Mouse (Mus musculus) limb, embryonic 10.5 days (tissue): ENCODE results near the gene Msn. TPM values are rescaled to one million over a fixed set of nuclear protein-coding genes. Genes with fewer than 3 reads are reported as not detected.
A peak's percentile ranks its signal among the peaks of the same experiment; 100 is the strongest.
"Not testable (repeated sequence)": the region's sequence is repeated elsewhere in the genome, so short reads cannot be mapped to it uniquely, and the experiment has no call there.

Experiments used
- DNase-seq: peaks from one replicate; pipeline ENCODE4 v3.0.0-alpha.2; 2017; ENCODE audit warnings: low spot score
- H3K27ac ChIP-seq: fragments of 300-500 bp; sonication (generic); 2 replicates; pipeline ENCODE4 v1.5.1; 2016; ENCODE audit warnings: mild to moderate bottlenecking
- H3K27me3 ChIP-seq: fragments of 300-500 bp; sonication (generic); 2 replicates; pipeline ENCODE4 v1.6.1; 2016; ENCODE audit warnings: low read depth, mild to moderate bottlenecking; ENCODE audit not compliant: poor library complexity, severe bottlenecking
- H3K36me3 ChIP-seq: fragments of 300-500 bp; sonication (generic); 2 replicates; pipeline ENCODE4 v1.6.1; 2016; ENCODE audit warnings: mild to moderate bottlenecking, moderate library complexity
- H3K4me1 ChIP-seq: fragments of 300-500 bp; sonication (generic); 2 replicates; pipeline ENCODE4 v1.6.1; 2016
- H3K4me3 ChIP-seq: fragments of 300-500 bp; sonication (generic); 2 replicates; pipeline ENCODE4 v1.5.1; 2016; ENCODE audit warnings: mild to moderate bottlenecking, moderate library complexity
- H3K9me3 ChIP-seq: fragments of 300-500 bp; sonication (generic); replicated peaks from 2 replicates; pipeline ENCODE4 v1.6.1; 2016; ENCODE audit warnings: mild to moderate bottlenecking
- WGBS: fragments of 180-500 bp; shearing (Covaris S2); methylation state at CpG from one replicate; pipeline ENCODE4 v1.1.7; 2016; 5-methylcytosine and 5-hydroxymethylcytosine counted together
- polyA plus RNA-seq: library from polyadenylated mRNA; unstranded; fragments of >200 nt; fragmentation: Nextera tagmentation; extraction: Ambion mirVana; gene quantifications from 2 replicates; pipeline ENCODE4 v1.2.1, GENCODE M21; 2016

Msn gene
- polyA plus RNA-seq, 1 experiment from 2014 or later, result 98.5 TPM

DNA sequence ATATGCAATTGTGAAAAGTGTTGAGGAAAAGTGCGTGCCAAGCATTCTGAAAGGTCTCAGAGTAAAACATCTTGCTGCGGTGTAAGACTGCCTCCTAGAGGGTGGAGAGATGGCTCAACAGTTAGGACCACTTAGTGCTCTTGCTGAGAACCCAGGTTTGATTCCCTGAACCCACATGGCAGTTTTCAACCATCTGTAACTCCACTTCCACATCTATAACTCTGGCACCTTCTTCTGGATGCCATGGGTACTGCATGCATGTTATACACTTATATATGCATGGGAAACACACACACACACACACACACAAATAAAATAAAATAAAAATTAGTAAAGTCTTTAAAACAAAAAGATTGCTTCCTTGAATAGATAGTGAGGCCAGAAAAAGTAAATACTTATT lies 66.7 kb downstream of the Msn start:
- DNase-seq, result no peak
- 76% methylated on average over 2 of the region's 2 CpGs for WGBS
- Histone ChIP-seq H3K27ac (no peak overlapping the region), H3K36me3 (peaks cover 34% of the 10 kb centered on the region), H3K4me1 (no peaks in the 10 kb centered on the region), H3K9me3 (no peaks in the 10 kb centered on the region), H3K27me3 (peaks cover 14% of the 10 kb centered on the region; the same call in 1 of the 2 replicates), H3K4me3 (no peak overlapping the region)

GRCm38 (mm10) chrX:96171645-96172388 lies 76.0 kb downstream of the Msn start:
- no peaks in the 10 kb centered on the region for H3K9me3 ChIP-seq
- peaks cover 5% of the 10 kb centered on the region; the same call in 1 of the 2 replicates for H3K36me3 ChIP-seq
- H3K4me3 ChIP-seq, result no peak overlapping the region
- no peaks in the 10 kb centered on the region for H3K4me1 ChIP-seq
- H3K27me3 ChIP-seq, result peaks cover 19% of the 10 kb centered on the region; the same call in 1 of the 2 replicates
- no peak overlapping the region for H3K27ac ChIP-seq
- WGBS, result 84% methylated on average over 2 of the region's 2 CpGs
- no peak for DNase-seq

DNA sequence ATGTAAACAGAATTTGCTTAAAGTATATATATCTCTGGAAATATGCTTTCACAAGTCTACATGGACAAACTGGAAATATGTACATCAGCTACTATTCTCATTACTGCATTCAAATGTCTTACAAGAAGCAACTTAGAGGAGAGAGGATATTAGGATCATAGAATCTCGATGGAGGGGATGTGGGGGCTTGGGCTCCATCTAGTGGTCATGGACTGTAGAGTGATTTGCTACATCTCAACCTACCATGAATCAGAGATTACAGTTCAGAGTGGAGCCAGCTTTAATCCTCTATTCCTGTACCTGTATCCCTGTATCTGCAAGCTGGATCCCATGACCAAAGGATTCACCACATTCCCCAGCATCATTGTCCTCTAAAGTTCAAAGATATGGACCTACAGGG lies 82.6 kb downstream of the Msn start:
- H3K27ac ChIP-seq, result no peak overlapping the region
- no peaks in the 10 kb centered on the region for H3K9me3 ChIP-seq
- no peaks in the 10 kb centered on the region for H3K36me3 ChIP-seq
- 24% methylated on average over 1 of the region's 1 CpGs for WGBS
- no peaks in the 10 kb centered on the region for H3K4me1 ChIP-seq
- H3K27me3 ChIP-seq, result 0 out of 2 replicates have a peak, but pooled peaks cover 3% of the 10 kb centered on the region
- H3K4me3 ChIP-seq, result no peak overlapping the region
- peak; percentile 33 for DNase-seq

DNA sequence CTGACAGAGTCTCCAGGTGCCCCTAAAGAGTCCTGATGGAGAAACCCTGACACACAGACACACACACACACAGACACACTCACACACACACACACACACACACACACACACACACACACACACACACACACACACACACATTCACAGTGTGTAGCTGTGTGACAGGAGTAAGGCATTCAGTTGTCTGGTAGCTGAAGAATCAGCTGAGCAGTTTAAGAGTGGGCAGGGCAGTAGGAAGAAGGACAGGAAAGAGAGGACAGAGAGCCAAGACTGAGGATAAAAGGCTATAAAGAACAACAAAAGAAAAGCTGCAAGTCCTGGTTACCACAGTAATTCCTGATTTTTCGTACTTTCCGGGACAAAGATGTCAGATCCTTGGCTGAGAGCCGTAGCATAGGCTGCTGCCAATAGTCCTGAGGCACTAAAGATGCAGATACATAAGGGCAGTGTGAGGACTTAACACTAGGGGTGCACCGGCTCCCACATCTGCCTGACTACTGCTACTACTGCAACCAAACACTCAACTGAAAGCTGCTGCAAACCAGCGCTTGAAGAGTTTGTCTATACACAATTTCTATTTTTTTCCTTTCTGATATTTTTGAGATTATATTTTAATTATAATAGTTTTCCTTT lies 88.4 kb downstream of the Msn start:
- H3K27me3 ChIP-seq, result no peaks in the 10 kb centered on the region
- H3K27ac ChIP-seq, result no peak overlapping the region
- H3K4me3 ChIP-seq, result no peak overlapping the region
- WGBS, result 79% methylated on average over 5 of the region's 5 CpGs
- H3K36me3 ChIP-seq, result no peaks in the 10 kb centered on the region
- no peak for DNase-seq
- H3K9me3 ChIP-seq, result no peaks in the 10 kb centered on the region
- H3K4me1 ChIP-seq, result no peaks in the 10 kb centered on the region

GRCm38 (mm10) chrX:96205143-96205542 lies 109.3 kb downstream of the Msn start:
- H3K4me1 ChIP-seq, H3K4me3 ChIP-seq, H3K36me3 ChIP-seq, H3K27ac ChIP-seq, H3K27me3 ChIP-seq, DNase-seq, H3K9me3 ChIP-seq: not testable (repeated sequence)
- WGBS, result 85% methylated on average over 3 of the region's 3 CpGs

DNA sequence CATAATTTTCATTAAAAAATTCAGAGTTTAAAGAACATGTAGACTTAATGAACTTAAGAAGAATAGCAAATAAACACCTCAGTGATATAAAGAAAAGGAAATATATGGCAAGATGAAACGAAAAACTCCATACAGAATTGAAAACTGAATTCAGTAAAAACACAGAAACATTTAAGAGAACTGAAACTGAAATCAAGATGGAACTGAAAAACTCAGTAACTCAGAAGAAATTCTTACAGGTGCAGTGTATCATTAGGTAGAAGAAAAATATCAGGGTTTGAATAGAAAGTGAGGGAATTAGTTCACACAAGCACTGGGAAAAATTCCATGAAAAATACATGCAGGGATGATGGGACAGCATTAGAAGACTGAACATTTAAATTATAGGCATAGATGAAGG lies 111.0 kb downstream of the Msn start:
- 48% methylated on average over 1 of the region's 1 CpGs for WGBS
- Histone ChIP-seq H3K27me3 (no peaks in the 10 kb centered on the region), H3K4me3 (no peak overlapping the region), H3K27ac (no peak overlapping the region), H3K36me3 (no peaks in the 10 kb centered on the region), H3K9me3 (no peaks in the 10 kb centered on the region), H3K4me1 (no peaks in the 10 kb centered on the region)
- DNase-seq, result no peak

- no peak for DNase-seq
- no peak overlapping the region for H3K27ac ChIP-seq
- H3K9me3 ChIP-seq, result no peaks in the 10 kb centered on the region
- no peaks in the 10 kb centered on the region for H3K4me1 ChIP-seq
- 84% methylated on average over 1 of the region's 1 CpGs for WGBS
- H3K27me3 ChIP-seq, result no peaks in the 10 kb centered on the region
- no peaks in the 10 kb centered on the region for H3K36me3 ChIP-seq
- H3K4me3 ChIP-seq, result no peak overlapping the region
These were observed 122.2 kb downstream of the Msn start for GRCm38 (mm10) chrX:96218088-96218487.

Other genes starting within 250 kb of the Msn start
- gene Las1l, start 139.1 kb upstream of the Msn start, polyA plus RNA-seq, result 76.4 and 80.7 TPM in 2 replicates
- not detected in 2 replicates for gene Vsig4, start 197.4 kb downstream of the Msn start, polyA plus RNA-seq